Mouse (Mus musculus) A20 (cell line): ENCODE data around the gene Chd6.
"Not testable (repeated sequence)": the region's sequence is repeated elsewhere in the genome, so short reads cannot be mapped to it uniquely, and the experiment has no call there.

Experiments used
- DNase-seq: peaks from one replicate; pipeline ENCODE4 v3.0.0-alpha.2; 2011; ENCODE audit warnings: low read depth, low spot score

The Chd6 gene

GRCm38 (mm10) chr2:160990339-160991070 lies 118.4 kb downstream of the Chd6 start:
- no peak for DNase-seq

GRCm38 (mm10) chr2:160987503-160987902 lies 121.4 kb downstream of the Chd6 start:
- DNase-seq, result no peak

DNA sequence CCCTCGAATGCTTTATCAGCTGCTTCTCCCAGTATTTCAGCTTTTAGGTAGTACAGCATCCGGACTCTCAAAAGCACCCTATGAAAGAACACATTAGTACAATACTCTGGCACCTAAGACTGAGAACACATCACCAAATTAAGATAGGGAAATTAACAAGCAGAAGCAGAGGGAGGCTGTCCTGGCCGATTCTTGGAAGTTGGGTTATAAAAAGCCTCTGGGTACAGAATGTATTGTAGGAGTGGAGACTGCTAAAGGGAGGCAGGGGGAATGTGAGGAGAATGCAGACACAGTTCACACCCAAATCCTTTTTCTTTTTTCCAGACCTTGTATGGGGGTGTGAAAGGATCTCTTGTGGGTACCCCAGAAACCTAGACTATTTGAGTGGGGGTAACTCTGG lies 126.2 kb downstream of the Chd6 start:
- no peak for DNase-seq

DNA sequence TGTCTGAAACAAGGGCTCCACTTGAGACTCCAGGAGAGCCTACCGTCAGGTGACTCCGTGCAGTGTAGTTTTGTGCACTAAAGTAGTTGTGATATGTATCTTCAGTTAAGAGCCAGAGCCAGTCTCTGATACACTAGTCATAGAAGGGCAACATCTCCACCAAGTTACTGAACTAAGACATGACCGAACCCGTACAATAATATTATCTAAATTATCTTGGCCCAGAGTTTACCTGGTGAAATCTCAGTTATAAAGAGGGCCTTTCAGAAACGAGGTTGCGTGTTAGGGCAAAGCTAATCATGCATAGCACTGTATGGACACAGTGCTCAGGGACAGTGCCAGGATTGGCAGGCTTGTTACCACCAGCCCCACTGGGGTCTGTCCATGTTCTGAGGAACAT lies 127.1 kb downstream of the Chd6 start:
- DNase-seq, result no peak

- DNase-seq, result no peak
These were observed 130.2 kb downstream of the Chd6 start for GRCm38 (mm10) chr2:160978651-160979050.

DNA sequence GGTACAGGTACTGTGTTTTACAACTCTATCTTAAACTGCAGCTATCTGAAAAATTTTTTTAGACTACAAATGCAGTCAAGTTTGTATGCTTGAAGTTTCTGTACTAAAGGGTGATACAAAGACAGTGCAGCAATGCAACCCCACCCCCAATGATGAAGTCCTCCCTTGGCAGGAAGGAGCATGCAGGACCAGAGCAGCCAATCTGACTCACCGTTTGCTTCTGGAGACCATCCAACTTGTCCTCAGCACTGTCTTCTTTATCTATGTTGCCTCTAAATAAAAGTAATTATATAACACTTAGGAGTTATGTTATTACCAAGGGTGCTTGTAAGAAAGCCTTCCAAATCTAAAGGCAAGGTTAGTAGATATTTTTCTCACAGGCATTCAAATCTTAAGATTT lies 131.6 kb downstream of the Chd6 start:
- no peak for DNase-seq

DNA sequence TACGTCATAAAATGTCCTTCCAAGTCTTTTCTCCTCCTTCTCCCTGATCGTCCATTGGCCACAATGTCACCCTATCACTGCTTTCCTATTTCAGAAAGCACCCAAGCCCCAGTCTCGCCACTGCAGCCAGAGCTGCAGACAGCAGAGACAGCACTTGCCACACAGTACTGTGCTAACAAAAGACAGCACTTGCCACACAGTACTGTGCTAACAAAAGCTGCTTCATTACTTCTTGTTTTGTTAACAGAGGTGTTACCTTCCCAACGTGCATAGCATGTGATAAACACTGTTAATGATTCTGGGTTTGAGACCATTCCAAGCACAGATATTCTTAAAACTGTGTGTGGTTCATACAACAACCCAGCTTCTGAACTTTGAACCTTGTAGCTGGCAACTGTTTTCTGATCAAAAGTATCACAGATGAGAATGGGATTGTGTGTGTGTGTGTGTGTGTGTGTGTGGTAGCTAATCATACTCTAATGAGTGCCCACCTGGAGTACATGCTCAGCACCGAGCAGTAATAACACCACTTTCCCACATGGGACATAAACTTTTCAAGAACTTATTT lies 135.1 kb downstream of the Chd6 start:
- no peak for DNase-seq

DNA sequence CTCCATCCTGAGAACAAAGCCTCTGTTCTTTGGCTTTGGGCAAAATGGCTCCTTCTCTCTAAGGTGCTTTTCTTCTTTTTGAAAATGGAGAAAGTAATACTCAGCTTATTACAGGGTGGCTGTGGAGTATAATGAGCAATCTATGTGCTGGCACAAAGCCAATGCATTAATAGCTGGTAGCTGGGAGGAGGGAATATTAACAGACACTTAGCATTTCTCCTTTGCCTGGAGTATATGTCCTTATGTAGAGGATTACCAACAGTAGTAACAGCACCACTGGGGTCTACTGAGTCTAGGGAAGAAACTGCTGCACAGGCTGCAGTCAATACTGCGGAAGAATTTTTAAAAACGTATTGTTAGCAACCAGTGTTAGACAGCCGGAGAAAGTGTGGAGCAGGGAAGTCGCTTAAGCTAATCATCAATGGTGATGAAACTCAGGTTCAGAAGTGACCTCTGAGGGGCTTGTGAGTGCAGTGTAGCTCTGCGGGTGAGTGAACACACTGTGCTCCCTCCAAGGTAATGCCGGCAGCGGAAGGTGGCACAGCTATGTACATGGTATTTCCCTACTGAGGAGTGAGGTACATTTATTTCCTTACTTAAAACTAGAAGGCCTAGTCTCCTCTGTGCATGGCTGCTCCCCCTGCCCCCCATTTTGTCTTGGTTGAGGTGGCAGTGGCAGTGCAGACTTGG lies 136.6 kb downstream of the Chd6 start:
- no peak for DNase-seq

GRCm38 (mm10) chr2:160962149-160962548 lies 146.7 kb downstream of the Chd6 start:
- DNase-seq, result no peak

- peak; percentile 45 for DNase-seq
These were observed 147.8 kb downstream of the Chd6 start for GRCm38 (mm10) chr2:160960956-160961646.

GRCm38 (mm10) chr2:160959901-160960300 lies 149.0 kb downstream of the Chd6 start:
- no peak for DNase-seq

DNA sequence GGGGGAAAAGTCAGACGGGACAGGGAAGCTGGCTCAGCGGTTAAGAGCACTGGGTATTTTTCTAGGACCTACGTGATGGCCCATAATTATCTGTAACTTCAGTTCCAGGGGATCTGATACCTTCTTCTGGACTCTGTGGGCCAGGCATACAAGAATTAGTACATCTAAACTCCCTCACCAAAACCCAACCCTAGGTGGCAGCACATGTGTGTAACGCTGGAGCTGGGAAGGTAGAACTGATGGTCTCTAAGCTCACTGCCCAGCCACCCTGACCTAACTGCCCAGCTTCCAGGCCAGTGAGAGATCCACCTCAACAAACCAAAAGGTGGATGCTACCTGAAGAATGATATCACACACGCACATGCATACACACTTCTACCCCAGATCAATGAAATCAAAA lies 150.1 kb downstream of the Chd6 start:
- peak; percentile 32 for DNase-seq

DNA sequence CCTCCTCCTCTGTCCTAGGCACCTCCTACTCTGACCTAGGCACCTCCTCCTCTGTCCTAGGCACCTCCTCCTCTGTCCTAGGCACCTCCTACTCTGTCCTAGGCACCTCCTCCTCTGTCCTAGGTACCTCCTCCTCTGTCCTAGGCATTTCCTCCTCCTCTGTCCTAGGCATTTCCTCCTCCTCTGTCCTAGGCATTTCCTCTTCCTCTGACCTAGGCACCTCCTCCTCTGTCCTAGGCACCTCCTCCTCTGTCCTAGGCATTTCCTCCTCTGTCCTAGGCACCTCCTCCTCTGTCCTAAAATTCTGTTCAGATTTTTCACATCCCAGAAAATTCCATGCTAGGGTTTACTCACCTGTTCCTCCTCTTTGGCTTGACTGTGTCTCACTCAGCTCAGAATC lies 151.1 kb downstream of the Chd6 start:
- not testable (repeated sequence) for DNase-seq

DNA sequence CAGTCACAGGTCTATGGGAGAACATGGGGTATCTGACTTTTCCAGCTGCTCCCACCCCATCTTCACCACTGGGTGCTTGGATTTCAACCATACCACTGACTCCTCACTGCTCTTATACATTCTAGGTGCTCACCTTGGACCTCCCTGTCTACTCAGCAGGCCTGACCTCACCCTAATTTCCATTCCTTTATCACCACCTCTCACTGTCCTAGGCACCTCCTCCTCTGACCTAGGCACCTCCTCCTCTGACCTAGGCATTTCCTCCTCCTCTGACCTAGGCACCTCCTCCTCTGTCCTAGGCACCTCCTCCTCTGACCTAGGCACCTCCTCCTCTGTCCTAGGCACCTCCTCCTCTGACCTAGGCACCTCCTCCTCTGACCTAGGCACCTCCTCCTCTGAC lies 151.6 kb downstream of the Chd6 start:
- not testable (repeated sequence) for DNase-seq

DNA sequence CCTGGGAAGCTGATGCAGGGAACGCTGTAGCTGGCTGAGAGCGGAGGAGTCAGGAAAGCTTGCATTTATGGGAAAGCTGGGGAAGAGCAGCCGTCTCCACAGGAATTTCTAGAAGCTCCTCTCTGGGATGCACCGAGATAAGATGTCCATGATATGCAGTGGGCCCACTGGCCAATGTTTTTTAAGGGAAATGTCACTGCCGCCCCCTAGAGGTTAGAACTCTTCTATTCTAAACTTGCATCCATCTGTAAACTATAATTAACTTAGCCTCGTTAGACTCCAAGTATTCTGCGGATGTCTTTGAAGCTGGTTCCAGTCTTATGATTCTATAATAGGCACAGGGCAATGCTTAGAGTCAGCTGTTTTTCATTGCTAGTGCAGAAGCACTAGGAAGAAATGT lies 153.5 kb downstream of the Chd6 start:
- no peak for DNase-seq

GRCm38 (mm10) chr2:160954541-160954940 lies 154.3 kb downstream of the Chd6 start:
- DNase-seq, result no peak

- DNase-seq, result no peak
These were observed 155.6 kb downstream of the Chd6 start for GRCm38 (mm10) chr2:160953131-160953873.

DNA sequence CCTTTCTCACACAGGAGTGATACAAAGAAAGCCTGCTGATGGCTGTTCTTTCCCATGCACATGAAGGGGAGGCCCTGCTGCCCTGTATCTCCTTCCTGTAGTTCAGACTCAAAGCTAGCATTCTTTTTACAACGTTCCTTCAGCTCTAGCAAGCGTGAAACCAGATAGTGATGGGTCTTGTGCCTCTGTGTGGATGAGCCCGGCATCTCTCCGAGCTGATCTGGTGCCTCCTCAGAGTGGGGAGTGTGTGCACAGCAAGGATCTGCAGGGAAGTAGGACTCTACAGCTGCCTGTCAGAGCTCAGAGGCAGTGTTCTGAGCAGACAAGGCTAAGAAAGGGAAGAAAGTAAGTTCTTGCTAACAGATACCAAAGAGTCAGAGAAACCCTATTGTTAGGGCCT lies 157.3 kb downstream of the Chd6 start:
- no peak for DNase-seq

DNA sequence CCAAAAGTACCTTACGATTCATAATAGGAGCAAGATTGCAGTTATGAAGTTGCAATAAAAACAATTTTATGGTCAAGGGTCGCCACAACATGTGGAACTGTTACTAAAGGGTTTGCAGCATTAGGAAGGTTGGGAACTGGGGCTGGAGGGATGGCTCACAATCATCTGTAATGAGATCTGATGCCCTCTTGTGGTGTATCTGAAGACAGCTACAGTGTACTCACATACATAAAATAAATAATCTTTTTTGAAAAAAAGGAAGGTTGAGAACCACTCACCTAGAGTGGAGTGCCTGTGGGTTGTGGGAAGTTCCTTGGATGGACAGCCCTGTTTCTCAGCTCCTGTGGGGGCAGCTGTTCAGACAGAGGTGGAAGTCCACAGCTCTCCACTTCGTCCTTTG lies 166.4 kb downstream of the Chd6 start:
- DNase-seq, result peak; percentile 20

- DNase-seq, result no peak
These were observed 167.8 kb downstream of the Chd6 start for GRCm38 (mm10) chr2:160940930-160941709.

GRCm38 (mm10) chr2:160934451-160934850 lies 174.4 kb downstream of the Chd6 start:
- DNase-seq, result no peak
